Mouse (Mus musculus) ES-Bruce4 (cell line): ENCODE data around the gene Zc4h2. TPM values are rescaled to one million over a fixed set of nuclear protein-coding genes. Genes with fewer than 3 reads are reported as not detected.

Experiments
- H3K27ac ChIP-seq: 2 replicates; pipeline ENCODE4 v1.5.1; 2012; ENCODE audit warnings: low read length, inconsistent platforms; ENCODE audit not compliant: insufficient read depth
- H3K27me3 ChIP-seq: 2 replicates; pipeline ENCODE4 v1.6.1; 2012; ENCODE audit warnings: mild to moderate bottlenecking, low read length, inconsistent platforms; ENCODE audit not compliant: control insufficient read depth, poor library complexity, insufficient read depth, severe bottlenecking
- H3K36me3 ChIP-seq: 2 replicates; pipeline ENCODE4 v1.6.1; 2012; ENCODE audit warnings: inconsistent platforms, mild to moderate bottlenecking, low read length, moderate library complexity; ENCODE audit not compliant: control insufficient read depth, poor library complexity, insufficient read depth, severe bottlenecking
- H3K4me1 ChIP-seq: one replicate; pipeline ENCODE4 v1.8.1; 2011; ENCODE audit warnings: low read length; ENCODE audit not compliant: control insufficient read depth, insufficient read depth
- H3K4me3 ChIP-seq: 2 replicates; pipeline ENCODE4 v1.5.1; 2011; ENCODE audit warnings: low read depth, mild to moderate bottlenecking, low read length
- H3K9ac ChIP-seq: 2 replicates; pipeline ENCODE4 v1.6.1; 2012; ENCODE audit warnings: low read depth, mild to moderate bottlenecking, inconsistent platforms; ENCODE audit not compliant: poor library complexity, severe bottlenecking
- H3K9me3 ChIP-seq: replicated peaks from 2 replicates; pipeline ENCODE4 v1.6.1; 2012; ENCODE audit warnings: mild to moderate bottlenecking, low read length, inconsistent platforms; ENCODE audit not compliant: control insufficient read depth, poor library complexity, insufficient read depth, severe bottlenecking
- CTCF ChIP-seq: IDR thresholded peaks from one replicate; pipeline ENCODE4 v1.8.1; 2011; ENCODE audit warnings: low read depth, low read length
- EP300 ChIP-seq: IDR thresholded peaks from 2 replicates; pipeline ENCODE4 v1.6.1; 2011; ENCODE audit warnings: low read depth, low read length; ENCODE audit not compliant: insufficient read depth
- POLR2A ChIP-seq: IDR thresholded peaks from one replicate; pipeline ENCODE4 v1.8.1; 2011; ENCODE audit warnings: low read length; ENCODE audit not compliant: insufficient read depth
- polyA plus RNA-seq: library from polyadenylated mRNA; stranded (reverse); fragments of >200 nt; gene quantifications from 2 replicates; pipeline ENCODE4 v1.2.4, GENCODE M21; 2011; ENCODE audit warnings: low read depth; ENCODE audit not compliant: missing spikeins, insufficient read depth, insufficient read length

The Zc4h2 gene
- 11.2 TPM in 2 replicates for polyA plus RNA-seq

GRCm38 (mm10) chrX:95657804-95658599 lies at the start of gene Zc4h2:
Gene Zc4h2 (minus strand): TSS chrX:95658509.
- H3K36me3 ChIP-seq, result no peaks in the 10 kb centered on the region
- H3K9me3 ChIP-seq, result no peaks in the 10 kb centered on the region
- H3K9ac ChIP-seq, result peak within 1 kb of the TSS; percentile 68
- H3K4me1 ChIP-seq, result no peaks in the 10 kb centered on the region
- TF ChIP-seq POLR2A, result no peak
- H3K27ac ChIP-seq, result no peak within 1 kb of the TSS
- H3K4me3 ChIP-seq, result peak within 1 kb of the TSS; percentile 81
- H3K27me3 ChIP-seq, result no peaks in the 10 kb centered on the region

- H3K27ac ChIP-seq, result no peak overlapping the region
- TF ChIP-seq POLR2A (no peak), CTCF (no peak), EP300 (no peak)
- no peaks in the 10 kb centered on the region for H3K27me3 ChIP-seq
- no peaks in the 10 kb centered on the region for H3K4me1 ChIP-seq
- H3K36me3 ChIP-seq, result no peaks in the 10 kb centered on the region
- H3K9me3 ChIP-seq, result no peaks in the 10 kb centered on the region
- no peak overlapping the region for H3K9ac ChIP-seq
- H3K4me3 ChIP-seq, result no peak overlapping the region
These were observed 28.8 kb upstream of the Zc4h2 start for GRCm38 (mm10) chrX:95687119-95687518.

GRCm38 (mm10) chrX:95682206-95682605 lies 23.9 kb upstream of the Zc4h2 start:
- Histone ChIP-seq H3K4me1 (no peaks in the 10 kb centered on the region), H3K36me3 (no peaks in the 10 kb centered on the region), H3K4me3 (no peak overlapping the region), H3K27me3 (no peaks in the 10 kb centered on the region), H3K27ac (no peak overlapping the region), H3K9ac (no peak overlapping the region), H3K9me3 (no peaks in the 10 kb centered on the region)
- no peak for TF ChIP-seq POLR2A
- no peak for TF ChIP-seq EP300
- no peak for TF ChIP-seq CTCF

- no peak overlapping the region for H3K27ac ChIP-seq
- peak overlapping the region; percentile 68 for H3K9ac ChIP-seq
- TF ChIP-seq POLR2A, result no peak
- no peak for TF ChIP-seq CTCF
- TF ChIP-seq EP300, result no peak
- H3K9me3 ChIP-seq, result no peaks in the 10 kb centered on the region
- H3K36me3 ChIP-seq, result no peaks in the 10 kb centered on the region
- H3K27me3 ChIP-seq, result no peaks in the 10 kb centered on the region
- H3K4me3 ChIP-seq, result peak overlapping the region; percentile 81
- H3K4me1 ChIP-seq, result no peaks in the 10 kb centered on the region
These were observed 333 bp upstream of the Zc4h2 start for GRCm38 (mm10) chrX:95658600-95659084.

GRCm38 (mm10) chrX:95600609-95601008 lies 57.7 kb downstream of the Zc4h2 start:
- TF ChIP-seq EP300 (no peak), CTCF (no peak), POLR2A (no peak)
- Histone ChIP-seq H3K27ac (no peak overlapping the region), H3K9ac (no peak overlapping the region), H3K36me3 (no peaks in the 10 kb centered on the region), H3K27me3 (no peaks in the 10 kb centered on the region), H3K4me3 (no peak overlapping the region), H3K9me3 (no peaks in the 10 kb centered on the region), H3K4me1 (no peaks in the 10 kb centered on the region)

Other genes with a start within 250 kb of the Zc4h2 start
- gene Amer1, start 213.6 kb downstream of the Zc4h2 start, polyA plus RNA-seq, result 10.9 and 11.2 TPM in 2 replicates
- not detected in 2 replicates for gene Asb12, start 100.5 kb downstream of the Zc4h2 start, polyA plus RNA-seq
- gene Pfn5, start 100.4 kb downstream of the Zc4h2 start, polyA plus RNA-seq, result not detected in 2 replicates
- gene Zc3h12b, start 53.2 kb upstream of the Zc4h2 start, polyA plus RNA-seq, result 0.51 and 0.91 TPM in 2 replicates